Mouse (Mus musculus) heart, adult 2 months (tissue): ENCODE measurements around the gene Rasgrf1.

Experiments
- CTCF ChIP-seq: fragments of 200-600 bp; IDR thresholded peaks from 2 replicates; pipeline ENCODE4 v1.8.1; 2022; ENCODE audit warnings: antibody characterized with exemption, mild to moderate bottlenecking, moderate library complexity
- EP300 ChIP-seq: fragments of 200-500 bp; IDR thresholded peaks from 2 replicates; pipeline ENCODE4 v1.6.1; 2011; ENCODE audit warnings: low read depth, low read length, control low read depth; ENCODE audit not compliant: insufficient read depth

- TF ChIP-seq EP300 (no peak), CTCF (no peak)
Measured at GRCm38 (mm10) chr9:89970271-89970670, 60.6 kb downstream of the Rasgrf1 start.
